Mouse (Mus musculus) ES-E14 (cell line): ENCODE data around the gene Ntrk3. TPM values are rescaled to one million over a fixed set of nuclear protein-coding genes. Genes with fewer than 3 reads are reported as not detected.
A peak's percentile ranks its signal among the peaks of the same experiment; 100 is the strongest.

Source experiments
- DNase-seq: peaks from one replicate; pipeline ENCODE4 v3.0.0-alpha.2; 2013; ENCODE audit warnings: low read depth, low spot score
- H3K27ac ChIP-seq: 2 replicates; pipeline ENCODE4 v1.5.1; 2012; ENCODE audit warnings: low read depth, mild to moderate bottlenecking, low read length, moderate library complexity, mixed read lengths; ENCODE audit not compliant: poor library complexity, insufficient read depth, severe bottlenecking
- H3K36me3 ChIP-seq: 2 replicates; pipeline ENCODE4 v1.6.1; 2012; ENCODE audit warnings: mild to moderate bottlenecking, low read length, moderate library complexity, mixed read lengths; ENCODE audit not compliant: control insufficient read depth, poor library complexity, insufficient read depth, severe bottlenecking
- H3K4me1 ChIP-seq, 2 experiments: fragments of 150-350 bp in 1 of 2; sonication (generic) in 1 of 2; 2 replicates each; pipeline ENCODE4 v1.6.1; 2012; ENCODE audit warnings: low read length in 2 of 2, mild to moderate bottlenecking in 1 of 2, mixed read lengths in 1 of 2; ENCODE audit not compliant: control insufficient read depth in 2 of 2, insufficient read depth in 2 of 2, poor library complexity in 1 of 2
- H3K4me3 ChIP-seq, 2 experiments: fragments of 150-350 bp in 1 of 2; sonication (generic) in 1 of 2; 2 replicates each; pipeline ENCODE4 v1.5.1; 2012; ENCODE audit warnings: low read length in 2 of 2, low read depth in 1 of 2, mild to moderate bottlenecking in 1 of 2, mixed read lengths in 1 of 2; ENCODE audit not compliant: insufficient read depth in 1 of 2, poor library complexity in 1 of 2, severe bottlenecking in 1 of 2
- H3K9ac ChIP-seq: 2 replicates; pipeline ENCODE4 v1.6.1; 2012; ENCODE audit warnings: low read depth, mild to moderate bottlenecking, low read length, mixed read lengths; ENCODE audit not compliant: poor library complexity, insufficient read depth, severe bottlenecking
- H3K9me3 ChIP-seq: fragments of 150-350 bp; sonication (generic); 2 replicates; pipeline ENCODE4 v1.6.1; 2012; ENCODE audit warnings: low read depth, mild to moderate bottlenecking, low read length; ENCODE audit not compliant: control insufficient read depth, insufficient read depth
- CHD2 ChIP-seq: IDR thresholded peaks from 2 replicates; pipeline ENCODE4 v1.6.1; 2014; ENCODE audit warnings: mild to moderate bottlenecking, low read depth, low read length, inconsistent platforms
- HCFC1 ChIP-seq: IDR thresholded peaks from 2 replicates; pipeline ENCODE4 v1.6.1; 2012; ENCODE audit warnings: low read length, inconsistent platforms, borderline replicate concordance; ENCODE audit not compliant: insufficient read depth
- MAFK ChIP-seq: IDR thresholded peaks from 2 replicates; pipeline ENCODE4 v1.6.1; 2014; ENCODE audit warnings: mild to moderate bottlenecking, low read depth, low read length, inconsistent platforms; ENCODE audit not compliant: insufficient read depth
- ZC3H11A ChIP-seq: IDR thresholded peaks from 2 replicates; pipeline ENCODE4 v1.6.1; 2012; ENCODE audit warnings: low read depth, mild to moderate bottlenecking, inconsistent platforms, low read length, borderline replicate concordance
- ZNF384 ChIP-seq: IDR thresholded peaks from 2 replicates; pipeline ENCODE4 v1.6.1; 2012; ENCODE audit warnings: low read depth, low read length, inconsistent platforms
- in situ Hi-C, 2 experiments: fragments of 600-800 bp; cut with MboI; formaldehyde crosslinking; loops; one replicate each; pipeline ENCODE4 v1.15.1; 2025; ENCODE audit warnings: low sequenced_read_pairs in 2 of 2, inconsistent platforms in 1 of 2; ENCODE audit not compliant: unreplicated experiment in 2 of 2
- total RNA-seq: library from RNA; depleted of rRNA; stranded (reverse); fragments of 300-350 nt; gene quantifications from 2 replicates; pipeline ENCODE4 v1.2.3, GENCODE M21; 2012

Gene Ntrk3
- total RNA-seq, 1 experiment: 0.40 TPM

DNA sequence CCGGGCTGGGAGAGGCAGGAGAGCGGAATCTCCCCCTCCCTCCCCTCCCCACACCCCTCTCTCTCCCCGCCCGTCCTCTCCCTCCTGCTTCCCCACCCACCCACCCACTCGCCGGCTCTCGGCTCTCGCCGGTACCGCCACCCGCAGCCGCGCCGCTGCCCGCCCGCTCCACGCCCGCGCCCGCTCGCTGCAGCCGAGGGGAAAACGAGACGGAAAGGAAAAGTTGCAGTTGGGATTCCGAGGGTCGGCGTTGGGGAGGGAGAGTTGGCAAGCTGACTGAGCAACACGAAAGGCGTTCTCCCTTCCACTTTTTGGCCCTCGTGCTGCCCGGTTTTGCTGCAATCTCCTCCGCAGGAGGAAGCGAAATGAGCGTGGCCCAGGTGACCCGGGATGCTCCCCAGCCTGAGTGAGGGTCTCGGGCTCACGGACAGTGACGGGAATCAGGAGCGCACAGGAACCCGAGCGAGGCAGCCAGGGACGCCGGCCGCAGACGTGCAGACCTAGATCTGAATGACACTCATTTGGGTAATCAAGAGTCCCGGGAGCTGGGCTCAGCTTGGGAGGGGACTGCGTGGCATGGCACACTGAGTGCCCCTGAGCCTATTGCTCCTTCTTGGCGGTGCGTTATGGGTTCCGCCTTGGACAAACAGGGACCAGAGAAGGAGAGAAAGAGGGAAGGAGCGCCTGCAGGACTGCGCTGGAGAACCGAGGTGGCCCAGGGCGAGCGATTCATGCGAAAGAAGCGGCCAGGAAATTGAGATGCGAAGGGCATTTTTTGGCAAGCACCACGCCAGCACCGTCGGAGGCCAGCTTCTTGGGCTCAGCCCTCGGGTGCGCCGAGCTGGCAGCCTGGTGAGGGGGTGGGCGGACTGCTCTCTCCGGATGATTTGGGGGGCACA, 159.1 kb downstream of the Ntrk3 start:
- H3K27ac ChIP-seq: no peak overlapping the region
- peak overlapping the region; percentile 41 for H3K9ac ChIP-seq
- H3K36me3 ChIP-seq: no peaks in the 10 kb centered on the region
- peaks cover 0 to 6% of the 10 kb centered on the region in 2 experiments; a peak in 1 of 4 replicates for H3K4me1 ChIP-seq
- in situ Hi-C loops: no loop called here
- DNase-seq: no peak
- TF ChIP-seq ZNF384 (no peak), HCFC1 (no peak), ZC3H11A (no peak), MAFK (no peak), CHD2 (no peak)
- no peaks in the 10 kb centered on the region for H3K9me3 ChIP-seq
- peak overlapping the region; percentile 67 for H3K4me3 ChIP-seq

DNA sequence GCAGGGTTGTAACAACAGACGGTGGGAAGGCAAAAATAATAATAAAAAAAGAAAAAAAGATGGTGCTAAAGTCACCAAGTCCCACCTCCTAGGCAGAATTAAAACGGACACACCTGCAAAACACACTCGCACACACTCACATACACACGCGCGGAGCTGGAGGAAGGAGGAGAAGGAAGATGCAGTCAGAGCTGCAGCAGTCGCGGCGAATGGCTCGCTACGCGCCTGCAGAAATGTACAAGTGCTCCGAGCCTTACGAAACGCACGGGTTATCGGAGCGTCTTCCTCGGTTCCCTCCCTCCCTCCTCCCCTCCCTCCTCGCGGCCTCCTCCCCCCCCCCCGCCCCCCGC, 159.7 kb downstream of the Ntrk3 start:
- H3K9me3 ChIP-seq: no peaks in the 10 kb centered on the region
- no peaks in the 10 kb centered on the region for H3K36me3 ChIP-seq
- H3K4me3 ChIP-seq: peak overlapping the region; percentile 67 to 74
- in situ Hi-C loops: no loop called here
- TF ChIP-seq HCFC1 (no peak), MAFK (no peak), ZNF384 (no peak), ZC3H11A (no peak), CHD2 (no peak)
- DNase-seq: no peak
- peak overlapping the region; percentile 26; the same call in 1 of the 2 replicates for H3K9ac ChIP-seq
- H3K4me1 ChIP-seq: peaks cover 0 to 4% of the 10 kb centered on the region in 2 experiments; a peak in 1 of 4 replicates
- no peak overlapping the region for H3K27ac ChIP-seq

DNA sequence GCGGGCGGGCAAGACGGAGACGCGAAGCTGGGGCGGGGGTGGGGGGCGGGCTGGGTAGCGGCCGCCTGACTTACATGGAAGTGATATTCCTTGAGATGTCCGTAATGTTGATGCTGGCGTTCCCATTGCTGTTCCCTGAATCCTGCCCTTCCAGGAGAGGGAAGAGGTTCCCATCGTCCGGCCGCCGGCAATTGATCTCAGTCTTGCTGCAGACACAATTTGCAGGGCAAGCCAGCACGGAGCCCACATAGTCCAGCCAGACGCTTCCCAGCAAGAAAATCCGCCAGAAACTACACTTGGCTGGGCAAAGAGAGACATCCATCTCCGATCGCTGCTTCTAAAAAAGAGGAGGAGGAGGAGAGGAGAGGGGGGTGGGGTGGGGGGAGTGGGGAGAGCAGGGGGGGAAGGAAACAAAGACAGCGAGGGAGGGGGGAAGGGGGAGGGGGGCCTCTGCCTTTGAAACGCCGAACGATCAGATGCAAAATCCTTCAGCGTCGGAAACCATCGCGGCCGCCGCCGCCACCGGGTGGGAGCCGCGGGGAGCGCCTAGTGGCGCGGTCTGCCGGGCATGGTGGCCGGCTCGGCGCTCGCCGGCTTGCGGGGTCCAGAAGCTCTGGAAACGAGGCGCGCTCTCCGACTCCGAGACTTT, 160.2 kb downstream of the Ntrk3 start:
- H3K4me3 ChIP-seq: peak overlapping the region; percentile 67 to 87
- DNase-seq: no peak
- H3K4me1 ChIP-seq: peaks cover 0 to 4% of the 10 kb centered on the region in 2 experiments; a peak in 1 of 4 replicates
- no peaks in the 10 kb centered on the region for H3K36me3 ChIP-seq
- H3K9me3 ChIP-seq: no peaks in the 10 kb centered on the region
- in situ Hi-C loops: no loop called here
- H3K9ac ChIP-seq: no peak overlapping the region
- TF ChIP-seq HCFC1 (no peak), ZC3H11A (no peak), ZNF384 (no peak), CHD2 (no peak), MAFK (no peak)
- no peak overlapping the region for H3K27ac ChIP-seq

DNA sequence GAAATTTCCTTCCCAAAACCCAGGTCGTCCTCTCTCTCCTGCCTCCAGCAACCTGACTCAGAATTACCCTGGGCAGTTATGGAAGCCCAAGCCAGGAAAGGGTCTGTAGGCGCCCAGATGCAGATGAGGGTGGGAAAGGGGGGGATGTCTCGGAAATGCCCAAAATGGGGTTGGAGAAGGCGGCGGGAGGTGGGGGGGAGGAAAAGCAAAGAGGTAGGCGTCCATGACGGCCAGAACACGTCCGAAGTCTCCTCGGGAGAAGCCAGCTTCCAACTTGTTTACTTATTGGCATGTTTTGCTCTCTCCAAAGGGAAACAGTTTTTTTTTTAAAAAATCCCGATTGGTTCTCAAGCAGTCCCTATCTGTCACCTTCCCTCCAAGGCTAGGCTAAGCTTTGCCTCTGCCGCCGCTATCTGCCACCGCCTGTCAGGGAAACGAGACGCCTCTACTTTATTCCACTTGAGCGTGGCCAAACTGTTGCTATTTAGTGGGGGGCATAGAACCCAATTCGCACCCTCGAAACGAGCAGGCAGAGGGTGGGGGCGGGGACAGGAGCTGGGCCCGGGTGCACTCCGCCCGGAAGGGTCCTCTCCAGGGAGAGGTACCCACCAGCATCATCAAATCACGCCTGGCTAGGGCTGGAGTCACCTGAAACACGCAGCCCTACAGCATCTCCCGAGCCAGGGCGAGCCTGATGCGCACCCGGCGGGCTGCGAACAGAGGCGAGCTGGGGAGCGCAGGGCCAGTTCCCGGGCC, 160.9 kb downstream of the Ntrk3 start:
- Histone ChIP-seq H3K4me3 (peak overlapping the region; percentile 67 to 87; a peak in 3 of 4 replicates), H3K9ac (0 out of 2 replicates have a peak overlapping the region, but pooled peaks have one; percentile 9), H3K9me3 (no peaks in the 10 kb centered on the region), H3K4me1 (peaks cover 0 to 4% of the 10 kb centered on the region in 2 experiments; a peak in 1 of 4 replicates), H3K36me3 (no peaks in the 10 kb centered on the region), H3K27ac (no peak overlapping the region)
- no peak for DNase-seq
- in situ Hi-C loops: no loop called here
- TF ChIP-seq CHD2: no peak
